Mouse (Mus musculus): ENCODE results near the gene Oxtr.

DNA sequence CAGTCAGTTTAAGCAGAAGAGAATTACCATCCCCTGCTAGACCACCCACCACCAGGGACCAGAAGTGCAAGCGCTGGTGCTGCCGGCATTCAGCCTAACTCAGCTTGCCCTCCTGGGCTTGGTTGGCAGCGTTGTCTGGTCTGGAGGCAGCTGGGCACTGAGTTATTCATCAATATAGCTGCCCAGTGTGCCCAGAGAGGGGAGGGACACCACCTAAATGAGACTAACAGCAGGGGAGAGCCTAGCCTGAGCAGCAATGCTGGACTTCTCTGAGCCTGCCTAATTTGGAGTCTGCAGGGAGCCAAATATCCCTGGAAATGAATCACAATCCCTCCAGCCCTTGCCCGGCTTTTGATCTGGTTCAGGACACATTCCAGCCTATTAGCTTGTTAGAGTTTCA lies 20.6 kb upstream of the Oxtr start:
- TF ChIP-seq CTCF (IDR thresholded peaks at IDR 0.05; ENCODE audit: control insufficient read depth, insufficient read depth, low read length): no peak
- TF ChIP-seq POLR2A (IDR thresholded peaks at IDR 0.05; ENCODE audit: borderline replicate concordance, control insufficient read depth, low read depth, low read length): no peak
